Mouse (Mus musculus) hindbrain, embryonic 16.5 days (tissue): ENCODE data around the gene Ptprj. TPM values are rescaled to one million over a fixed set of nuclear protein-coding genes. Genes with fewer than 3 reads are reported as not detected.

Experiments
- ATAC-seq: fragments of 200-750 bp; cut with Nextera tagmentation; 2 replicates; pipeline ENCODE4 v1.8.0; 2017; ENCODE audit warnings: moderate TSS enrichment, moderate library complexity
- H3K27ac ChIP-seq: fragments of 300-500 bp; sonication (generic); 2 replicates; pipeline ENCODE4 v1.5.1; 2014; ENCODE audit warnings: low read depth, mild to moderate bottlenecking, control low read depth, low read length, moderate library complexity
- H3K27me3 ChIP-seq: fragments of 300-500 bp; sonication (generic); replicated peaks from 2 replicates; pipeline ENCODE4 v1.6.1; 2014; ENCODE audit warnings: low read length; ENCODE audit not compliant: control insufficient read depth, insufficient read depth
- H3K36me3 ChIP-seq: fragments of 300-500 bp; sonication (generic); 2 replicates; pipeline ENCODE4 v1.6.1; 2014; ENCODE audit warnings: mild to moderate bottlenecking, low read length, moderate library complexity, mixed read lengths; ENCODE audit not compliant: control insufficient read depth, insufficient read depth
- H3K4me1 ChIP-seq: fragments of 300-500 bp; sonication (generic); 2 replicates; pipeline ENCODE4 v1.6.1; 2014; ENCODE audit warnings: low read depth, low read length; ENCODE audit not compliant: control insufficient read depth, insufficient read depth
- H3K4me2 ChIP-seq: fragments of 300-500 bp; sonication (generic); 2 replicates; pipeline ENCODE4 v1.6.1; 2014; ENCODE audit warnings: mild to moderate bottlenecking, low read length, control low read depth, moderate library complexity
- H3K4me3 ChIP-seq: fragments of 300-500 bp; sonication (generic); 2 replicates; pipeline ENCODE4 v1.5.1; 2014; ENCODE audit warnings: mild to moderate bottlenecking, low read length, control low read depth, moderate library complexity
- H3K9ac ChIP-seq: fragments of 300-500 bp; sonication (generic); 2 replicates; pipeline ENCODE4 v1.6.1; 2014; ENCODE audit warnings: low read depth, mild to moderate bottlenecking, control low read depth, low read length, moderate library complexity
- H3K9me3 ChIP-seq: fragments of 300-500 bp; sonication (generic); 2 replicates; pipeline ENCODE4 v1.6.1; 2014; ENCODE audit warnings: mild to moderate bottlenecking, low read length, moderate library complexity; ENCODE audit not compliant: control insufficient read depth
- WGBS: fragments of 180-500 bp; shearing (Covaris S2); extraction: QIAGEN DNeasy Blood & Tissue Kit; methylation state at CpG from one replicate; pipeline ENCODE4 v1.1.7; 2014; 5-methylcytosine and 5-hydroxymethylcytosine counted together
- polyA plus RNA-seq: library from polyadenylated mRNA; unstranded; fragments of >200 nt; fragmentation: Nextera tagmentation; extraction: Ambion mirVana; gene quantifications from 2 replicates; pipeline ENCODE4 v1.2.1, GENCODE M21; 2015

Gene Ptprj
- polyA plus RNA-seq, 1 experiment from 2014 or later, result 6.0 TPM

DNA sequence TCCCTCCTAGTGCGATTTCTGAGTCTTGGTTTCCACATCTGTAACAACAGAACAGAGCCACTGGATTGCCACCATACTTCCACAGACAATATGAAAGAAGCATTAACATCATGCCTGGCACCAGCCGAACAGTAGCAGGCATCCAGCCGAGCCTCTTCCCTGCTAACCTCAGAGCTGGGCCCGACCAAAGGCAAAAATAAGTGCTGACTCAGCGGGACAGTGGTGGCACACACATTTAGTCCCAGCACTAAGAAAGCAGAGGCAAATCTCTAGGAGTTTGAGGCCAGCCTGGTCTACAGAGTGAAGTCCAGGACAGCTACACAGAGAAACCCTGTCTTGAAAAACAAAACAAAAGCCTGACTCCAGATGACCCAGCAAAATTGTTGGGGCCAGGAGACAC lies 24.7 kb downstream of the Ptprj start:
- no peak overlapping the region for H3K27ac ChIP-seq
- 75% methylated on average over 5 of the region's 5 CpGs for WGBS
- no peak for ATAC-seq
- no peak overlapping the region for H3K9ac ChIP-seq
- no peaks in the 10 kb centered on the region for H3K27me3 ChIP-seq
- no peaks in the 10 kb centered on the region for H3K36me3 ChIP-seq
- peaks cover 10% of the 10 kb centered on the region for H3K4me1 ChIP-seq
- H3K4me2 ChIP-seq, result no peak overlapping the region
- H3K9me3 ChIP-seq, result no peaks in the 10 kb centered on the region
- no peak overlapping the region for H3K4me3 ChIP-seq

DNA sequence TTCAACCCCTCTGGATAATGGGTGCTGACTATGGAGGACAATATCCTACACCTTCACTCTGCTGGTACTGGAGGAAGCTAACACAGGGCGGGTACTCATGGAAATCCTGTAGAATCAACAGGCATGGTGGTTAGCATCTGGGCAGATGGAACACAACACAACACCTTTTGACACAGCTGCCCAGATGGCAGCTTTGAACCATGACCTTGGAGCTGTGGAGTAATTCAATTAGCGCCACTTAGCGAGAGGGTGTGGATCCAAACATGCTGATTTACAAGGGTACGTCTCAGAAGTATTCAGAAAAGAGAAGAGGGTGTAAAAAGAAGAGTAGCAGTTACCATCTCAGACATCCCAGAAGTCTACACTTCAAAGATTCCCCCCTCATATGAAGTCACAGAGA lies 25.6 kb downstream of the Ptprj start:
- Histone ChIP-seq H3K4me1 (peaks cover 9% of the 10 kb centered on the region), H3K9ac (no peak overlapping the region), H3K9me3 (no peaks in the 10 kb centered on the region), H3K4me3 (no peak overlapping the region), H3K27me3 (no peaks in the 10 kb centered on the region), H3K4me2 (no peak overlapping the region), H3K27ac (no peak overlapping the region), H3K36me3 (no peaks in the 10 kb centered on the region)
- 89% methylated on average over 4 of the region's 4 CpGs for WGBS
- ATAC-seq, result 0 out of 2 replicates have a peak, but pooled peaks have one; percentile 10

DNA sequence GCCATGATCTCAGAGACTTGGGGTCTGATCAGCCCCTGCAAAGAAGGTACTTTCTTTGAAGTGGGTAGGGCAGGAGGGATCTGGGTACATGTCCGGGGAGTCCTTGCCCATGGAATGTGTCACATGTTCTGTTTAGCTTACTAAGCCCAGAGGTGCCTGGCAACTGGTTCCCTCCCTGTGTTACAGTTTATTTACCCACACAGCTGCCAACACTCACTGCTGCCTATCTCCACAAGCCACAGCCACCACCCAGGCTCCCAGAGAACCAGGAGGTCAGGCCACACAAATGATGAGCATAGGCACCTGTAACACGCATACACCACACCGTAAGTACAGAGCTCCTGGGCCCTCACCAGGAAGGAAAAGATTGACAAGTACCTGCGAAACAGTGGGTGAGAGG lies 26.6 kb downstream of the Ptprj start:
- no peak overlapping the region for H3K27ac ChIP-seq
- H3K27me3 ChIP-seq, result no peaks in the 10 kb centered on the region
- 92% methylated on average over 4 of the region's 4 CpGs for WGBS
- no peak overlapping the region for H3K9ac ChIP-seq
- H3K4me2 ChIP-seq, result no peak overlapping the region
- H3K36me3 ChIP-seq, result no peaks in the 10 kb centered on the region
- H3K4me3 ChIP-seq, result no peak overlapping the region
- no peaks in the 10 kb centered on the region for H3K9me3 ChIP-seq
- H3K4me1 ChIP-seq, result peaks cover 9% of the 10 kb centered on the region
- no peak for ATAC-seq

DNA sequence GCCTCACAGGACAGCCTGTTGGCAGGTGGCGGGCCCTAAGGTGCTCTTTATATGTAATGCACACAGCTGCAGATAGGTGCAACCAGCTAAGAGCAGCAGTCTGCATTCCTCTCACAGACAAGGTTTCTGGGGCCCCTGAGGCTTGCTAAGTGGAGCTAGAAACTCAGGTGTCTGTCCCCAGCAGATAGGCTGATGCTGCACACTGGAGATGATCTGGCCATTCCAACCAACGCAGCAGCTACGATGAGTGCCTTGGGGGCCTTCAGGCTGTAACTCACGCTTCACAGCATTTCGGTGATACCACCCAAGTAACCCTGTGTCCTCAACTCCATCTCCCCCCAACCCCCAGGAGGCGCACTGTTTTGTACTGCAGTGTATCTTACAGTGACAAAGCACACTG lies 29.8 kb downstream of the Ptprj start:
- peak; percentile 32; the same call in 1 of the 2 replicates for ATAC-seq
- 80% methylated on average over 6 of the region's 6 CpGs for WGBS
- no peaks in the 10 kb centered on the region for H3K9me3 ChIP-seq
- peaks cover 16% of the 10 kb centered on the region for H3K4me1 ChIP-seq
- no peak overlapping the region for H3K9ac ChIP-seq
- H3K27me3 ChIP-seq, result no peaks in the 10 kb centered on the region
- H3K27ac ChIP-seq, result no peak overlapping the region
- no peak overlapping the region for H3K4me3 ChIP-seq
- H3K36me3 ChIP-seq, result no peaks in the 10 kb centered on the region
- H3K4me2 ChIP-seq, result no peak overlapping the region

DNA sequence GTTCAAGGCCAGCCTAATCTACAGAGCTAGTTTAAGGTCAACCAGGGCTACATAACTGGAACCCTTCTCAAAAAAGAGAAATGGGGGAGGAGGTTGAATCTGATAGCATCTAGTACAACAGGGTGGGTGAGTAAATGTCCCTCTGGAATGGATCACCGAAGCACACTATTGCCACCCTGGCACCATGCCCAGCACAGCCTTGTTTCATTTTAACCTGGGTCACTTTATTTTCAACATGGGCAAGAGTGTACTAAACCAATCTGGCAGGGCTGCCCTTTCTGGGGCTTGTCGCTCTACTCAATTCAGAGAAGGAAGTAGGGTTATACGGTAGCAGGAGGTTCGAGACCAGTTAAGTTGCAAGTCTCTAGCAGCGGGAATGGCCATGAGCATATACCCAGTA lies 31.9 kb downstream of the Ptprj start:
- H3K27ac ChIP-seq, result no peak overlapping the region
- no peaks in the 10 kb centered on the region for H3K36me3 ChIP-seq
- no peak overlapping the region for H3K4me2 ChIP-seq
- ATAC-seq, result no peak
- no peaks in the 10 kb centered on the region for H3K9me3 ChIP-seq
- peaks cover 25% of the 10 kb centered on the region for H3K4me1 ChIP-seq
- no peak overlapping the region for H3K9ac ChIP-seq
- no peaks in the 10 kb centered on the region for H3K27me3 ChIP-seq
- no peak overlapping the region for H3K4me3 ChIP-seq
- WGBS, result 83% methylated on average over 5 of the region's 5 CpGs

DNA sequence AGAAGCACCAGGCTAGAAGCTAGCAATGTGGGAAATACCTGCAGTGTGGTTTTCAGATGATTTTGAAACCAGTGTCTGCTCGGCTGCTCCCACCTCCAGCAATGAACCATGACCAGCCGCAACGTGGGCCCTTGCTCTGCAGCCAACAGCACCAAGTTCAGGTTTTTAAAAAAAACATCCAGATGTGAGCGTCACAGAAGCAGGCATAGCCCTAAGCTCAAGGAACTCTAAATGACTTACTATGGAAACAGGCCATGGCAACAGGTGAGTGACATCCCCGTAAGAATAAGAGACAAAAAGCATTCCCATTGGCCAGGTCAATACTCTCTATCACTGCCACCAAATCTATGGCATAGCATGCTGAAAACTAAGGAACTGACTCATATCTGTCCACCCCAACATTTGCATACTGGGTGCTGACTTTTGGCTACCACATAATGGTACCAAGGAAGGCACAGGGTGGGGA lies 33.3 kb downstream of the Ptprj start:
- Histone ChIP-seq H3K27ac (no peak overlapping the region), H3K27me3 (no peaks in the 10 kb centered on the region), H3K9ac (no peak overlapping the region), H3K9me3 (no peaks in the 10 kb centered on the region), H3K4me3 (no peak overlapping the region), H3K36me3 (no peaks in the 10 kb centered on the region), H3K4me1 (peaks cover 25% of the 10 kb centered on the region), H3K4me2 (no peak overlapping the region)
- no peak for ATAC-seq
- 82% methylated on average over 5 of the region's 5 CpGs for WGBS

DNA sequence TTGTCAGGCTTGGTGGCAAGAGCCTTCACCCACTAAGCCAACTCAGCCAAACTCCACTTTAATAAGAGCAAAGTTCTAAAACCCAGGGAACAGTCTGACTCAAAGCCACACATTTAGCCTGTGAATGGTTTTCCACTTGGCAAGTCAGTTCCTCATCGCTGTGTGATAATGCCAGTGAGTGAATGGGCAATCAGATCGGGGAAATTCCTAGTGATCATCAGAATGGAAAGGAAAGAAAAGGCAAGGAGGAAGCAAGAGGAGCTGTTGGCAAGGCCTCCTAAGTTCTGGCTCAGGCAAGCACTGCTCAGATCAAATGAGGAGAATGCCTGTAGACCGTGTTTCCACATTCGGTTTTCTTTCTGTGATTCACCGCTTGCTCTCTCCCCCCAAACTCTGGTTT lies 35.2 kb downstream of the Ptprj start:
- H3K27ac ChIP-seq, result no peak overlapping the region

DNA sequence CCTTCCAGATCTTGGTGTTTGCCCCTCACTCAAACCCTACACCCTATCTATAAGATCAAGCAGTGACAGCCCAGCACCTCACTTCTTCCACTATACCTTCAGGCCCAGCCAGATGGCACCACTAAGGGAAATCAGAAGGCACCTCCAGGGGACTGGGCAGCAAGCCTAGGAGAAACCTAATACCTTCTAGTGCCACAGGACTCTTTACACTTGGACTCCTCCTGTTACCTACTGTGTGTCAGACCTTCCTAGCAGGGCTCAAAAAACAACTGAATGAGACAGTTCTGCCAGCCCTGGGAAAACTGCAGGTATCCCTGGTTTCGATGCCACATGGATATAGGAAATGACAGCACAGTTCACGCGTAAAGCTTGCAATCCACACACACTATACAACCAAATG lies 36.5 kb downstream of the Ptprj start:
- no peaks in the 10 kb centered on the region for H3K36me3 ChIP-seq
- H3K27ac ChIP-seq, result no peak overlapping the region
- peaks cover 16% of the 10 kb centered on the region for H3K4me1 ChIP-seq
- H3K9me3 ChIP-seq, result no peaks in the 10 kb centered on the region
- 88% methylated on average over 3 of the region's 3 CpGs for WGBS
- H3K9ac ChIP-seq, result no peak overlapping the region
- H3K27me3 ChIP-seq, result no peaks in the 10 kb centered on the region
- H3K4me2 ChIP-seq, result no peak overlapping the region
- peak; percentile 32; the same call in 1 of the 2 replicates for ATAC-seq
- H3K4me3 ChIP-seq, result no peak overlapping the region

More for the DNA sequence above, 35.2 kb downstream of the Ptprj start:
- H3K27me3 ChIP-seq, result no peaks in the 10 kb centered on the region
- no peak overlapping the region for H3K9ac ChIP-seq
- H3K4me2 ChIP-seq, result no peak overlapping the region
- ATAC-seq, result peak; percentile 60; the same call in 1 of the 2 replicates
- no peaks in the 10 kb centered on the region for H3K36me3 ChIP-seq
- H3K4me1 ChIP-seq, result peaks cover 18% of the 10 kb centered on the region
- H3K9me3 ChIP-seq, result no peaks in the 10 kb centered on the region
- H3K4me3 ChIP-seq, result no peak overlapping the region
- 25% methylated on average over 5 of the region's 5 CpGs for WGBS

DNA sequence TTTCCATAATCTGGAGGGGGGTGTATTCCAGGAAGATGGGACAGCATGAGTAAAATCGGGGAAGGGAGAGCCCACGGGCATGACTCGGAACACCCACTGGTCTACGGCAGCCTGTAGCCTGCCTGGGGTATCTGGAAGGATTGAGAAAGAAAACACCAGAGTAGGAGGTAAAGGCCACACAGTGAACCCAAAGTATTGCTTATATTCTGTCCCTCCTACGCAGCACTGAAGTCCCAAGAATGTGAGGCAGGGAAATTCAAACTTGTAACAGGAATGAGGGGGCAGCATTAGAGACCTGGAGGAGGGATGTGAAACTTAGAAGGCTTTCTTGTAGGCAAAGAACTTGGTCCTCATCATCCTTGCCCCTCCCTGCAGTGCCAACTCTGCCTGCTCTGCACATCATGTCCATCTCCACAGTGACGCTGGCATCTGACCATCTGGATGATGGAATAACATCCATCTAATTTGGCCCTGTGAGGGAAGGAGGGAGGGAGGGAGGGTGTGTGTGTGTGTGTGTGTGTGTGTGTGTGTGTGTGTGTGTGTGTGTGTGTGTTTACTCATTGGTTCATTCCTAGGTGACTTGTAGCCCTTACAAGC lies 37.2 kb downstream of the Ptprj start:
- H3K9ac ChIP-seq, result no peak overlapping the region
- H3K9me3 ChIP-seq, result no peaks in the 10 kb centered on the region
- no peak overlapping the region for H3K27ac ChIP-seq
- H3K4me2 ChIP-seq, result no peak overlapping the region
- H3K36me3 ChIP-seq, result no peaks in the 10 kb centered on the region
- no peak overlapping the region for H3K4me3 ChIP-seq
- 85% methylated on average over 6 of the region's 6 CpGs for WGBS
- no peak for ATAC-seq
- H3K4me1 ChIP-seq, result peaks cover 16% of the 10 kb centered on the region
- H3K27me3 ChIP-seq, result no peaks in the 10 kb centered on the region
